Mouse (Mus musculus): Measurements from ENCODE around the gene Sash3. TPM values are rescaled to one million over a fixed set of nuclear protein-coding genes. Genes with fewer than 3 reads are reported as not detected.
A peak's percentile ranks its signal among the peaks of the same experiment; 100 is the strongest.

The Sash3 gene
- total and polyA plus RNA-seq, 2 experiments = 0.83 to 1.4 TPM

DNA sequence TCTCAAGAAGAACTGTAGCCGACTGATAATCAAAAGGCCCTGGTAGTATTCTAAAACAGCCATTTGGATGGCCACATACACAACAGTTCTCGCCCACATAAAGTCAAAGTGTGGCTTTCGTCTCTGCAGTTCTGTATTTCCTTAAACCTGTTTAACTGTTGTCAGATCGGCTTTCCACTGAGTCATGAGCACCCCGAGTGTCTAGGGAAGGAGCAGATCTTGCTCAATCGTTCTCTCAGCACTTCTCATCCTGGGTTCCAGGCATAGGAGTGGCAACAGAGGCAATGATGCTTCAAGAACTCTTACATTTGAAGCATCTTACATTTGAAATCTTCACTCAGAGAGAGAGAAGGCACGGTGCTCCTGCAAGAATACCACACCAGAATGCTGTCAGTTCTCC is 55.7 kb downstream of the Sash3 start:
- peak overlapping the region; percentile 44; the same call in 1 of the 2 replicates for H3K27ac ChIP-seq (replicated peaks; ENCODE audit: insufficient read depth, low read depth, low read length)
- WGBS = 71% methylated on average over 7 of the region's 7 CpGs

DNA sequence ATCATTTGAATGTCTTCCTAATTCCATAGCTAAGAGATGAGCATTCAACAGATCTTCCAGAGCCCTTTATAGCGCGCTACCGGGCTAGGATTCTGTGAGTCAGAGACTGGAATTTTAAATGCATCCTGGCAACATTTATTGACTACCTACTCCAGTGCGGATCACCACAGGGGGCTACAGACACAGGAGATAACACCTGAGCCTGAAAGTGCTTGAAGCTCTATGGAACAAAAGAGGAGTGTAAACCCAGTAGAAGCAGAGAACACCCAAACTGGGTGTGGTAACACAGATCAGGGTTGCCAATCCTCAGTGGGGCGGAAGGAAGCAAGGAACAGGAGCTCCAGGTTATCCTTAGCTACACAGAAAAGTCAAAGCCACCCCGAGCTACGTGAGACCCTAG is 56.2 kb downstream of the Sash3 start:
- Histone ChIP-seq H3K27ac (replicated peaks; ENCODE audit: insufficient read depth, low read depth, low read length) (peak overlapping the region; percentile 72), H3K4me3 (ENCODE audit: insufficient read depth, low read depth, low read length) (no peak overlapping the region), H3K27me3 (ENCODE audit: control insufficient read depth, insufficient read depth, low read length) (no peaks in the 10 kb centered on the region), H3K36me3 (ENCODE audit: control insufficient read depth, insufficient read depth, low read length) (peaks cover 10% of the 10 kb centered on the region), H3K4me1 (ENCODE audit: control insufficient read depth, insufficient read depth, low read length) (peaks cover 19% of the 10 kb centered on the region), H3K79me2 (ENCODE audit: control insufficient read depth, insufficient read depth, low read length) (peaks cover 14% of the 10 kb centered on the region; the same call in 1 of the 2 replicates), H3K9ac (ENCODE audit: low read depth, low read length) (no peak overlapping the region)
- 78% methylated on average over 7 of the region's 7 CpGs for WGBS
- no peak for DNase-seq (ENCODE audit: extremely low read depth, low read depth, low spot score)
- no peak for TF ChIP-seq CTCF (IDR thresholded peaks at IDR 0.05; ENCODE audit: low read depth, low read length)
- TF ChIP-seq POLR2A (IDR thresholded peaks at IDR 0.05; ENCODE audit: extremely low read depth, insufficient read depth, low read length) = no peak

More for the DNA sequence above, 55.7 kb downstream of the Sash3 start:
- Histone ChIP-seq H3K4me1 (ENCODE audit: control insufficient read depth, insufficient read depth, low read length) (peaks cover 19% of the 10 kb centered on the region), H3K27me3 (ENCODE audit: control insufficient read depth, insufficient read depth, low read length) (no peaks in the 10 kb centered on the region), H3K79me2 (ENCODE audit: control insufficient read depth, insufficient read depth, low read length) (peaks cover 12% of the 10 kb centered on the region; the same call in 1 of the 2 replicates), H3K9ac (ENCODE audit: low read depth, low read length) (no peak overlapping the region), H3K4me3 (ENCODE audit: insufficient read depth, low read depth, low read length) (no peak overlapping the region), H3K36me3 (ENCODE audit: control insufficient read depth, insufficient read depth, low read length) (peaks cover 10% of the 10 kb centered on the region)
- DNase-seq (ENCODE audit: extremely low read depth, low read depth, low spot score) = no peak
- TF ChIP-seq CTCF (IDR thresholded peaks at IDR 0.05; ENCODE audit: low read depth, low read length) (no peak), POLR2A (IDR thresholded peaks at IDR 0.05; ENCODE audit: extremely low read depth, insufficient read depth, low read length) (no peak)

DNA sequence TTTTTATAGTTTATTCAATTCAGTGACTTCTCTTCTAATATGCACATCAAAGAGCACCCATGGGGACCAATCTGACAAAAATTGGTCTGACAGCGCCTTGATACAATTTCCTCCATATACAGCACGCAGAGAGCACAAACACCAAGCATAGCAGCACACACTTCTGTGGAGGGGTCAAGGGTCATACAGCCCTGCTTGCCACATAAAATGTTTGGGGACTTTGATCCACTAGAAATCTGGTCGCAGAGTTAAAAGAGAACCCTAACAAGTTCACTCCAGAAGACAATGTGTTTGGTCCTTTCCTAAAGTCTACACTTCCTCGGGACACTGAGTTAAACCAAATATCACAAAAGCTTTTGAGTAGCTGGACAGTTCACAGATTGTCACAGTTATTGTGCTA is 56.8 kb downstream of the Sash3 start:
- peak overlapping the region; percentile 88 for H3K27ac ChIP-seq (replicated peaks; ENCODE audit: insufficient read depth, low read depth, low read length)
- 27% methylated on average over 4 of the region's 4 CpGs for WGBS

DNA sequence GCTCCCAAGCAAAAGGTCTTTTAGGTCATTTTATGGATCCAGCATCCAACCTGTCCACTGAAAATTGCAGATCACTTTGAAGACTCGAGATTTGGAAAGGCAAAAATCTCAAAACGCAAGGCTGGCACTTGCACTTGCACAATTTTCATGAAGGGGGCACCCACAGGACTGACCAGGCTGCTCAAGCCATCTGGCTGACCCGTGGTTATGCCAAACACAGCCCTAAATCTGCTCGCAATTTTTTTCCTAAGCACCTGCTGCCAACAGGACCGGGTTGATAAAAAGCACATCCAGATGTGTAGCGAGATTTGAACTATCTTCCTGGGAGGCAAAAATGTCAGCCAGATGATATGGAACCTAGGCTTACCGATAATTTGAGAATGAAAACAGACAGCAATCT is 57.5 kb downstream of the Sash3 start:
- no peak overlapping the region for H3K4me3 ChIP-seq (ENCODE audit: insufficient read depth, low read depth, low read length)
- peaks cover 10% of the 10 kb centered on the region for H3K36me3 ChIP-seq (ENCODE audit: control insufficient read depth, insufficient read depth, low read length)
- TF ChIP-seq POLR2A (IDR thresholded peaks at IDR 0.05; ENCODE audit: extremely low read depth, insufficient read depth, low read length) (no peak), CTCF (IDR thresholded peaks at IDR 0.05; ENCODE audit: low read depth, low read length) (no peak)
- no peaks in the 10 kb centered on the region for H3K27me3 ChIP-seq (ENCODE audit: control insufficient read depth, insufficient read depth, low read length)
- H3K79me2 ChIP-seq (ENCODE audit: control insufficient read depth, insufficient read depth, low read length) = peaks cover 18% of the 10 kb centered on the region; the same call in 1 of the 2 replicates
- H3K27ac ChIP-seq (replicated peaks; ENCODE audit: insufficient read depth, low read depth, low read length) = peak overlapping the region; percentile 88
- H3K4me1 ChIP-seq (ENCODE audit: control insufficient read depth, insufficient read depth, low read length) = peaks cover 19% of the 10 kb centered on the region
- peak; percentile 51 for DNase-seq (ENCODE audit: extremely low read depth, low read depth, low spot score)
- peak overlapping the region; percentile 51; the same call in 1 of the 2 replicates for H3K9ac ChIP-seq (ENCODE audit: low read depth, low read length)
- 28% methylated on average over 7 of the region's 7 CpGs for WGBS

More for the DNA sequence above, 56.8 kb downstream of the Sash3 start:
- H3K27me3 ChIP-seq (ENCODE audit: control insufficient read depth, insufficient read depth, low read length) = no peaks in the 10 kb centered on the region
- TF ChIP-seq CTCF (IDR thresholded peaks at IDR 0.05; ENCODE audit: low read depth, low read length) (no peak), POLR2A (IDR thresholded peaks at IDR 0.05; ENCODE audit: extremely low read depth, insufficient read depth, low read length) (no peak)
- H3K79me2 ChIP-seq (ENCODE audit: control insufficient read depth, insufficient read depth, low read length) = peaks cover 16% of the 10 kb centered on the region; the same call in 1 of the 2 replicates
- DNase-seq (ENCODE audit: extremely low read depth, low read depth, low spot score) = peak; percentile 88
- H3K4me1 ChIP-seq (ENCODE audit: control insufficient read depth, insufficient read depth, low read length) = peaks cover 19% of the 10 kb centered on the region
- no peak overlapping the region for H3K9ac ChIP-seq (ENCODE audit: low read depth, low read length)
- H3K4me3 ChIP-seq (ENCODE audit: insufficient read depth, low read depth, low read length) = no peak overlapping the region; the same call in 1 of the 2 replicates
- H3K36me3 ChIP-seq (ENCODE audit: control insufficient read depth, insufficient read depth, low read length) = peaks cover 10% of the 10 kb centered on the region

DNA sequence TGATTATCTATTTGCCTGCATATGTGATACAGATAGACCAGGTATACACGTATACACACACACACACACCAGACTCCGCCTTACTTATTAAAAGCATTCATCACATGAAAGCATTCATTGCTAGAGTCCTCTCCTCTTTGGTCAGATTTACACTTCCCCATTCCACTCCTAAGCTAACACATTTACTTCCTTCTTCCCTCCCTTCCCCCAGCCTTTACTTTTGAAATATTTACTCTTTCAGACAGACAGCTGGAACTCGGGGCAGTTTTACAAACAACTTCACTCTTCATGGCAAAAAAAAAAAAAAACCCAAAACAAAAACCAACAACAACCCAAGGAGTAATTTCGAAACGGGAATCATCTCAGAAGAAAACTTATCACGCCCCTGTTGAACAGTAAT is 58.2 kb downstream of the Sash3 start:
- DNase-seq (ENCODE audit: extremely low read depth, low read depth, low spot score) = peak; percentile 51
- H3K27me3 ChIP-seq (ENCODE audit: control insufficient read depth, insufficient read depth, low read length) = no peaks in the 10 kb centered on the region
- TF ChIP-seq POLR2A (IDR thresholded peaks at IDR 0.05; ENCODE audit: extremely low read depth, insufficient read depth, low read length) = no peak
- no peak for TF ChIP-seq CTCF (IDR thresholded peaks at IDR 0.05; ENCODE audit: low read depth, low read length)
- H3K79me2 ChIP-seq (ENCODE audit: control insufficient read depth, insufficient read depth, low read length) = peaks cover 18% of the 10 kb centered on the region; the same call in 1 of the 2 replicates
- H3K4me1 ChIP-seq (ENCODE audit: control insufficient read depth, insufficient read depth, low read length) = peaks cover 19% of the 10 kb centered on the region
- WGBS = 36% methylated on average over 6 of the region's 6 CpGs
- H3K4me3 ChIP-seq (ENCODE audit: insufficient read depth, low read depth, low read length) = no peak overlapping the region
- peak overlapping the region; percentile 60 for H3K27ac ChIP-seq (replicated peaks; ENCODE audit: insufficient read depth, low read depth, low read length)
- peaks cover 10% of the 10 kb centered on the region for H3K36me3 ChIP-seq (ENCODE audit: control insufficient read depth, insufficient read depth, low read length)
- H3K9ac ChIP-seq (ENCODE audit: low read depth, low read length) = no peak overlapping the region

DNA sequence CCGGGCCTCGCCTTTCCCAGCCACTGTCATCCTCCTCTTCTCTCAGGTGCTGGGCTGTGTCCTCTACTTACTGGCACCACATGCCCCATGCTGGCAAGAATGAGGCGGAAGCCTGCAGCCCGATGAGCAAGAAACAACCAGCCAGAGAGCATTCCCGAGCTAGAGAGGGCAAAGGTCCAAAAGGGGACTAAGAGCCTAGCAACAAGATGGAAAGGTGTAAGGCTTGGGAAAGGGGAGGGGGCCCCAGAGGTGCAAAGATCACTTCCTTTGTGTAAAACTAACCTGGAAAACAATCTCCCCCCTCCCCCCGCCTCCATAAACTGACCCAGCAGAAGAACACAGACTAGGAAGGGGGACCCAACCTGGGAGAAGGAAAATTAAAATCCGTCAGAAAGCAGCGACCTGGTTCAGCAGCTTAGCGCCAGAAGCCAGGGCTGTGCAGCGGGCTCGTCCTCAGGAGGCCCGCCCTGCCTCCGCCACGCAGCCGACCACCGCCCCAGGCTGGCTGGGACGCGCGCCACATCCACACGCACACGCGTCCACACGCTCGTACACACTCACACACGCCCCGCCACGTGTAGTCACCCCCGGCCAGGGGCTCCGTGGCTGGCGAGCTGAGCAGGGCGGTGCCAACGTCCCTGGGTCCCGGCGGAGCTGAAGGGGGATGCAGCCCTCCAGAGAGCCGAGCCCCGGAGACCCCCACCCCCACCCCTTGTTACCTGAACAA is 61.7 kb downstream of the Sash3 start:
- TF ChIP-seq CTCF (IDR thresholded peaks at IDR 0.05; ENCODE audit: low read depth, low read length) (no peak), POLR2A (IDR thresholded peaks at IDR 0.05; ENCODE audit: extremely low read depth, insufficient read depth, low read length) (no peak)
- Histone ChIP-seq H3K27ac (replicated peaks; ENCODE audit: insufficient read depth, low read depth, low read length) (peak overlapping the region; percentile 96), H3K4me3 (ENCODE audit: insufficient read depth, low read depth, low read length) (peak overlapping the region; percentile 98), H3K79me2 (ENCODE audit: control insufficient read depth, insufficient read depth, low read length) (peaks cover 9% of the 10 kb centered on the region; the same call in 1 of the 2 replicates), H3K36me3 (ENCODE audit: control insufficient read depth, insufficient read depth, low read length) (peaks cover 4% of the 10 kb centered on the region), H3K4me1 (ENCODE audit: control insufficient read depth, insufficient read depth, low read length) (peaks cover 9% of the 10 kb centered on the region), H3K27me3 (ENCODE audit: control insufficient read depth, insufficient read depth, low read length) (no peaks in the 10 kb centered on the region), H3K9ac (ENCODE audit: low read depth, low read length) (peak overlapping the region; percentile 98)
- WGBS = 3% methylated on average over 21 of the region's 36 CpGs
- DNase-seq (ENCODE audit: extremely low read depth, low read depth, low spot score) = peak; percentile 82

Data from liver, adult 2 months (tissue).